Mouse (Mus musculus) bone marrow, adult 2 months (tissue): ENCODE measurements at regions not wholly inside any gene's neighbourhood (a gene's known extent, or its start where the extent isn't known, plus 50 kb on each side); places are given as distances from the start of the nearest gene placed in this dataset.

Experiments
- CTCF ChIP-seq: fragments of 200-500 bp; IDR thresholded peaks from 2 replicates; pipeline ENCODE4 v1.5.1; 2011; ENCODE audit warnings: low read length, control low read depth; ENCODE audit not compliant: control insufficient read depth, insufficient read depth
- POLR2A ChIP-seq: fragments of 200-500 bp; IDR thresholded peaks from 2 replicates; pipeline ENCODE4 v1.6.1; 2011; ENCODE audit warnings: low read depth, mild to moderate bottlenecking, control low read depth, low read length, borderline replicate concordance; ENCODE audit not compliant: control insufficient read depth

DNA sequence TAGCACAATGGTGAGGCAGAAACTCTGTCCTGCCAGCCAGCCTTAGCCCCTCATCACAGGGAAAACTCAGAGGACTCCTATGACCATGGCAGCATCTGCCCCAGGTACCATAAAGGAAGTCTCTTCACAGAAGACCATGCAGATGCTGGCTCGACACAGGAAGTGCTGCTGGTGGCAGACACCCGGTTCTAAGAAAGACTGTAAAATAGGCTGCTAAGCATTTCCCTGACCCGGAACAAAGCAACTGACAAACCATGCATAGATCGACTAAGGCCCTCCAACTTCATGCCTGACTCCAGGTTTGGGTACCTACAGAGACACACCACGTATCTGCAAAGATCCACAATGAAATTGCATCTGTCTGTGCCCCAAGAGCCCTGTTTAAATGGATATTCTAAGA is 104.7 kb downstream of the Akap11 start:
- no peak for TF ChIP-seq POLR2A
- no peak for TF ChIP-seq CTCF
